Mouse (Mus musculus): ENCODE measurements at regions not wholly inside any gene's neighbourhood (a gene's known extent, or its start where the extent isn't known, plus 50 kb on each side); places are given as distances from the start of the nearest gene placed in this dataset.

- no peak overlapping the region for H3K9ac ChIP-seq
- no peak overlapping the region for H3K27ac ChIP-seq
- 91% methylated on average over 10 of the region's 10 CpGs for WGBS
- H3K4me2 ChIP-seq, result no peak overlapping the region
- ATAC-seq, result no peak
- H3K4me1 ChIP-seq, result no peaks in the 10 kb centered on the region
- H3K36me3 ChIP-seq (ENCODE audit: poor library complexity, severe bottlenecking), result no peaks in the 10 kb centered on the region
- H3K27me3 ChIP-seq, result no peaks in the 10 kb centered on the region
- no peaks in the 10 kb centered on the region for H3K9me3 ChIP-seq (replicated peaks)
- no peak overlapping the region for H3K4me3 ChIP-seq
Observed at GRCm38 (mm10) chr10:116678950-116679735, 97.8 kb upstream of the Cnot2 start.

DNA sequence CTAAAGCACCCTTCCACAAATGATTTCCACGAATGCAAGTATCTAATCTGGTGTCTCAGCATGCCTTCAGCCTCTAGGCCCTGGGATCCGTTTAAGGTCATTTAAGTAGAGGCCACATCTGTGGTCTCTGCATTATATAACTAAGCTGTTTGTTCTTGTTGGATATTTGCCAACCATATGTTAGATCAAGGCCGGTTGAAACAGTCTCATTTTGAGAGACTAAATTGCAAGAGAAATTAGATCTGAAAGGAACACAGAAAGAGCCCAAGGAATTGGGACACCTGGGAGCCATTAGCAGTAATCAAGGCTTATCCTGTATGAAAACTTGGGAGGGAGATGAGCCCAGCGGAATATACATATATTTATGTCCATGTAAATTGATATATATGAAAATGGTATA, 96.6 kb upstream of the Cnot2 start:
- H3K9me3 ChIP-seq (replicated peaks), result no peaks in the 10 kb centered on the region
- no peaks in the 10 kb centered on the region for H3K36me3 ChIP-seq (ENCODE audit: poor library complexity, severe bottlenecking)
- H3K9ac ChIP-seq, result no peak overlapping the region
- ATAC-seq, result no peak
- no peaks in the 10 kb centered on the region for H3K27me3 ChIP-seq
- no peak overlapping the region for H3K4me3 ChIP-seq
- whole genome bisulfite sequencing, result 51% methylated on average over 4 of the region's 4 CpGs
- no peak overlapping the region for H3K4me2 ChIP-seq
- no peaks in the 10 kb centered on the region for H3K4me1 ChIP-seq
- H3K27ac ChIP-seq, result no peak overlapping the region

DNA sequence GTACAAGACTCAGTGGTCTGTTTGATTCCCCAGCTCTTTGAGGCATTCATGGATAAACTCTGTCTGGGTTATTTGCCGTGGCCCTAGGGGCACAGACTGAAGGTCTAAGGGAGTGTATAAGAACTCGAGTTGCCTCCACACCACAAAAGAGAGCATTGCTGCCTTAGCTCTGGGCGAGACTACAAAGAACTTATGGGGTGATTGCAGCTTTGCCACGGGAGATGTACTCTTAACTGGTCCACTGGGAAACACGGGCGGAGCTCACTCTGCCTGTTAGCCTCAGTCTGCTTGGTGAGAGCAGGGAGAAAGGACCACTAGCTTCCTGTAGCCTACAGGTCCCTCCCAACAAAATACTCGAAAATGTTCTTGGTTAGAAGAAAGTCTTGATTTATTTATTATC, 93.9 kb upstream of the Cnot2 start:
- no peak overlapping the region for H3K9ac ChIP-seq
- no peaks in the 10 kb centered on the region for H3K9me3 ChIP-seq (replicated peaks)
- 72% methylated on average over 7 of the region's 7 CpGs for WGBS
- ATAC-seq, result no peak
- no peak overlapping the region for H3K4me2 ChIP-seq
- H3K27ac ChIP-seq, result no peak overlapping the region
- no peaks in the 10 kb centered on the region for H3K27me3 ChIP-seq
- H3K36me3 ChIP-seq (ENCODE audit: poor library complexity, severe bottlenecking), result no peaks in the 10 kb centered on the region
- no peak overlapping the region for H3K4me3 ChIP-seq
- H3K4me1 ChIP-seq, result no peaks in the 10 kb centered on the region

GRCm38 (mm10) chr10:116674348-116674747, 93.0 kb upstream of the Cnot2 start:
- ATAC-seq, result no peak
- 81% methylated on average over 2 of the region's 2 CpGs for WGBS
- no peak overlapping the region for H3K4me3 ChIP-seq

DNA sequence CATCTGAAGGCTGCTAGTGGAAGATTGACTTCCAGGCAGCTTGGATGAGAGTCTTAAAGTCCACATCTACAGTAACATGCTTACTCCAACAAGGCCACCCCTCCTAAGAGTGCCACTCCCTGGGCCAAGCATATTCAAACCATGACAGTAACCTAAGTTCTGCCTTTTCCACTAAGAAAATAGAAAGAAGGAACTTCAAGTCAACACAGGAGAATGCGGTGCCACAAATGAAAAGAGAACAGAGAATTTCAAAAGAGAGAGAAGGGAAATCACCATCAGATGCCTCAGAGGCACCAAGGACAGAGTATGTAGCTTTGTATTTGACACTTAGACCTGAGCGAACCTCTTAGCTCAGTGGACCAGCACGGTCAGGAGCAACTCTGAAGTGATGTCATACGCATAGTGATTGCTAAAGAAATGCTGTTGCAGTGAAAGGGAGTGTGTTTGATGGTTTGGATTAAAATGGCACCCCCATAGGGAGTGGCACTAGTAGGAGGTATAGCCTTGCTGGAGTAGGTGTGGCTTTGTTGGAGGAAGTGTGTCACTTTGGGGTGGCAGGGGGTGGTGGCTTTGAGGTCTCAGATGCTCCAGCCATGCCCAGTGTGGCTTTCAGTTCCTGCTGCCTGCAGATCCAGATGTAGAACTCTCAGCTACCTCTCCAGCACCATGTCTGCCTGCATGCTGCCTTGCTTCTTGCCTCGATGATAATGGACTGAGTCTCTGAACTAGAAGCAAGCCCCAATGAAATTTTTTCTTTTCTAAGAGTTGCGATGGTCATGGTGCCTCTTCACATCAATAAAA, 77.1 kb upstream of the Cnot2 start:
- WGBS, result 96% methylated on average over 6 of the region's 6 CpGs
- no peak for ATAC-seq
- no peaks in the 10 kb centered on the region for H3K36me3 ChIP-seq (ENCODE audit: poor library complexity, severe bottlenecking)

More at GRCm38 (mm10) chr10:116674348-116674747, 93.0 kb upstream of the Cnot2 start:
- H3K9ac ChIP-seq, result no peak overlapping the region
- H3K36me3 ChIP-seq (ENCODE audit: poor library complexity, severe bottlenecking), result no peaks in the 10 kb centered on the region
- H3K4me1 ChIP-seq, result no peaks in the 10 kb centered on the region
- no peaks in the 10 kb centered on the region for H3K9me3 ChIP-seq (replicated peaks)
- no peaks in the 10 kb centered on the region for H3K27me3 ChIP-seq
- no peak overlapping the region for H3K4me2 ChIP-seq
- H3K27ac ChIP-seq, result no peak overlapping the region

DNA sequence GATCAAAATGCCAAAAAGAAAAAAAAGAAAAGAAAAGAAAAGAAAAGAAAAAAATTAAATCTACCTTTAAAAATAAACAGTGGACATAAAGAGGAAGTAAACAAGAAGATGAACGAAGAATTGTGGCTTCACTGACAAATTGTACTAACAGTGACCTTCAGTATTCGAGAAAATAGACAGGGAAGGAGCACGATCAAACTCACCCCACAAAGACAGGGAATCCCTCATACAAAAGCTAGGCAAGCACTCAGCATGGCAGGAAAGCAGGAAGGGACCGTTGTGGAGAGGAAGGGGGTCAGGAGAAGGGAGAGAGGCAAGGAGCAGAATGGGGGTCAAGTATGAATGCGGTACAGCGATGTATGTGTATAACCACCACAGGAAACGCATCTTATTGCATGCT, 74.6 kb upstream of the Cnot2 start:
- H3K27me3 ChIP-seq, result no peaks in the 10 kb centered on the region
- H3K4me1 ChIP-seq, result no peaks in the 10 kb centered on the region
- no peak for ATAC-seq
- H3K9me3 ChIP-seq (replicated peaks), result no peaks in the 10 kb centered on the region
- H3K4me2 ChIP-seq, result no peak overlapping the region
- no peaks in the 10 kb centered on the region for H3K36me3 ChIP-seq (ENCODE audit: poor library complexity, severe bottlenecking)
- H3K4me3 ChIP-seq, result no peak overlapping the region
- WGBS, result 68% methylated on average over 7 of the region's 7 CpGs
- H3K27ac ChIP-seq, result no peak overlapping the region
- H3K9ac ChIP-seq, result no peak overlapping the region

More for the DNA sequence above, 77.1 kb upstream of the Cnot2 start:
- Histone ChIP-seq H3K4me3 (no peak overlapping the region), H3K4me1 (no peaks in the 10 kb centered on the region), H3K9ac (no peak overlapping the region), H3K4me2 (no peak overlapping the region), H3K27ac (no peak overlapping the region), H3K9me3 (replicated peaks) (no peaks in the 10 kb centered on the region), H3K27me3 (no peaks in the 10 kb centered on the region)

GRCm38 (mm10) chr10:116655018-116655807, 73.9 kb upstream of the Cnot2 start:
- WGBS, result 81% methylated on average over 6 of the region's 6 CpGs
- Histone ChIP-seq H3K4me1 (no peaks in the 10 kb centered on the region), H3K27me3 (no peaks in the 10 kb centered on the region), H3K4me3 (no peak overlapping the region), H3K36me3 (ENCODE audit: poor library complexity, severe bottlenecking) (no peaks in the 10 kb centered on the region), H3K27ac (no peak overlapping the region), H3K4me2 (no peak overlapping the region), H3K9me3 (replicated peaks) (no peaks in the 10 kb centered on the region), H3K9ac (no peak overlapping the region)
- no peak for ATAC-seq

DNA sequence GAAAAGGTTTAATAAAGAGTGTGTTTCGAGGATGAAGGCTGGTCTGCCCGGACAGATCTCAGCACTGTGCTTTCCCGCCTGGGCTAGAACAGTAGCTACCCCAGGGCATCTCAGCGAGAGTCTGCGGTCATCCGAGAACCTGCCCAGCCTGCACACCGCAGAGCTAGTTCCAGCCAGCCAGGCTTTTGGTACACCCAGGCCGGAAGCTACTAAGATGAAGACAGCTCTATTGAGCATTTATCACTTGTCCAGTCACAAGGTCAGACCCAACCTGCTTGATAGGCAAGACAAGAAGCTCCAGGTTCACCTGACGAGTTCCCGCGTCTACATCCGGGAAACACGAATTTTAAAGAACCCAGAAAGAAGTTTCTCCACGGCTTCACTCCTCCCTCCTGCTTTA, 72.8 kb upstream of the Cnot2 start:
- Histone ChIP-seq H3K27me3 (no peaks in the 10 kb centered on the region), H3K4me1 (no peaks in the 10 kb centered on the region), H3K4me3 (no peak overlapping the region), H3K9me3 (replicated peaks) (no peaks in the 10 kb centered on the region), H3K27ac (no peak overlapping the region), H3K36me3 (ENCODE audit: poor library complexity, severe bottlenecking) (no peaks in the 10 kb centered on the region), H3K9ac (no peak overlapping the region), H3K4me2 (no peak overlapping the region)
- 95% methylated on average over 14 of the region's 14 CpGs for WGBS
- no peak for ATAC-seq

DNA sequence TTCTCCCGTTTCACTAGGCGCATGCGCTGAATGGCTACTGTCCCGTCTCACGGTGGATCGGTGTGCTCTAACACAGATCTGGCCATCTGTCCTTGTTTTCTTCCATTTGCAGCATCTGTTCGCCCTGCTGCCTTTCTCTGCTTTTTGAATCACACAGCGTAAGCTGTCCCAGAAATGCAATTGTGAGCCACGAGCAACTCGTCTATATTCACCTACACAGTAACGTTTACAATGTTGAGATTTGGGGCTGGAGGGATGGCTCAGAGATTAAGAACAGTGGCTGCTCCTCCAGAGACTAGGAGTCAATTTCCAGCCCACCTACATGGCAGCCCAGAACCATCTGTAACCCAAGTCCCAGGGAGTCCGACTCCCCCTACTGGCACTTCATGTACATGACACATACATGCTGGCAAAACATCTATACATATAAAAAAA, 72.2 kb upstream of the Cnot2 start:
- no peak overlapping the region for H3K9ac ChIP-seq
- WGBS, result 70% methylated on average over 12 of the region's 12 CpGs
- H3K27ac ChIP-seq, result peak overlapping the region; percentile 44; the same call in 1 of the 2 replicates
- H3K4me2 ChIP-seq, result no peak overlapping the region
- no peaks in the 10 kb centered on the region for H3K9me3 ChIP-seq (replicated peaks)
- no peaks in the 10 kb centered on the region for H3K27me3 ChIP-seq
- H3K36me3 ChIP-seq (ENCODE audit: poor library complexity, severe bottlenecking), result no peaks in the 10 kb centered on the region
- H3K4me1 ChIP-seq, result no peaks in the 10 kb centered on the region
- ATAC-seq, result peak; percentile 86
- H3K4me3 ChIP-seq, result no peak overlapping the region

- Histone ChIP-seq H3K4me3 (no peak overlapping the region), H3K9ac (no peak overlapping the region), H3K9me3 (replicated peaks) (no peaks in the 10 kb centered on the region), H3K4me2 (no peak overlapping the region), H3K36me3 (ENCODE audit: poor library complexity, severe bottlenecking) (no peaks in the 10 kb centered on the region), H3K27me3 (no peaks in the 10 kb centered on the region), H3K4me1 (0 out of 2 replicates have a peak, but pooled peaks cover 13% of the 10 kb centered on the region), H3K27ac (no peak overlapping the region)
- no peak for ATAC-seq
- 95% methylated on average over 3 of the region's 3 CpGs for WGBS
Observed at GRCm38 (mm10) chr10:116649287-116649686, 68.0 kb upstream of the Cnot2 start.

DNA sequence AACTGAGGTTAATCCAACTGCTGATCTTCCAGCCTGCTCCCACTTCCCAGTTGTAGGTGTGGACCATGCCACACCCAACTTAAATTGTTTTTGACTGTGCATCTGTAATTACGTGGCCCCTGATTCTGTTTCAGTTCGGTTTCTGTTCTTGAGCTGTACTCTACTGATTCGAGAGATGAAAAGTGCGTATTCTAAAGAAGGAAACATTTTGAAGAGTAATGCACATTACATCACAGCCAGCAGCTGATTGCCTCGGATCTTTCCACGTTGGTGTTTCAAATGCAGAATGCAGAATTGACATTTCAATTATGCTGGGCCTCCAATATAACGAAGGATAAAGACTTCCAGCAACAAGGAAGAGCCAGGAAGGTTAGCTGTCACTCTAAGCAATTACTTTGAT, 64.7 kb upstream of the Cnot2 start:
- no peak overlapping the region for H3K4me3 ChIP-seq
- no peak overlapping the region; the same call in 1 of the 2 replicates for H3K27ac ChIP-seq
- 0 out of 2 replicates have a peak, but pooled peaks cover 13% of the 10 kb centered on the region for H3K4me1 ChIP-seq
- 54% methylated on average over 7 of the region's 7 CpGs for WGBS
- no peaks in the 10 kb centered on the region for H3K9me3 ChIP-seq (replicated peaks)
- no peaks in the 10 kb centered on the region for H3K36me3 ChIP-seq (ENCODE audit: poor library complexity, severe bottlenecking)
- H3K4me2 ChIP-seq, result no peak overlapping the region
- H3K9ac ChIP-seq, result no peak overlapping the region
- ATAC-seq, result no peak
- H3K27me3 ChIP-seq, result no peaks in the 10 kb centered on the region

- H3K9ac ChIP-seq, result no peak overlapping the region
- 0 out of 2 replicates have a peak, but pooled peaks cover 13% of the 10 kb centered on the region for H3K4me1 ChIP-seq
- H3K36me3 ChIP-seq (ENCODE audit: poor library complexity, severe bottlenecking), result no peaks in the 10 kb centered on the region
- H3K27ac ChIP-seq, result no peak overlapping the region; the same call in 1 of the 2 replicates
- ATAC-seq, result 0 out of 2 replicates have a peak, but pooled peaks have one; percentile 38
- no peak overlapping the region for H3K4me2 ChIP-seq
- no peaks in the 10 kb centered on the region for H3K27me3 ChIP-seq
- 42% methylated on average over 7 of the region's 7 CpGs for WGBS
- H3K9me3 ChIP-seq (replicated peaks), result no peaks in the 10 kb centered on the region
- no peak overlapping the region for H3K4me3 ChIP-seq
Observed at GRCm38 (mm10) chr10:116645631-116646030, 64.3 kb upstream of the Cnot2 start.

Data from forebrain, embryonic 13.5 days (tissue).